Mouse (Mus musculus) embryonic facial prominence, embryonic 10.5 days (tissue): ENCODE measurements around the gene Pou3f3. TPM values are rescaled to one million over a fixed set of nuclear protein-coding genes. Genes with fewer than 3 reads are reported as not detected.

ENCODE experiments used
- DNase-seq: peaks from one replicate; pipeline ENCODE4 v3.0.0-alpha.2; 2017; ENCODE audit warnings: low spot score
- H3K27ac ChIP-seq: fragments of 300-500 bp; sonication (generic); replicated peaks from 2 replicates; pipeline ENCODE4 v1.5.1; 2016; ENCODE audit warnings: mild to moderate bottlenecking
- H3K27me3 ChIP-seq: fragments of 300-500 bp; sonication (generic); replicated peaks from 2 replicates; pipeline ENCODE4 v1.6.1; 2016; ENCODE audit warnings: low read depth, mild to moderate bottlenecking; ENCODE audit not compliant: poor library complexity, severe bottlenecking
- H3K36me3 ChIP-seq: fragments of 300-500 bp; sonication (generic); replicated peaks from 2 replicates; pipeline ENCODE4 v1.6.1; 2016; ENCODE audit warnings: mild to moderate bottlenecking, moderate library complexity
- H3K4me1 ChIP-seq: fragments of 300-500 bp; sonication (generic); 2 replicates; pipeline ENCODE4 v1.6.1; 2016
- H3K4me3 ChIP-seq: fragments of 300-500 bp; sonication (generic); 2 replicates; pipeline ENCODE4 v1.5.1; 2016; ENCODE audit warnings: mild to moderate bottlenecking, moderate library complexity
- H3K9me3 ChIP-seq: fragments of 300-500 bp; sonication (generic); 2 replicates; pipeline ENCODE4 v1.6.1; 2016; ENCODE audit warnings: mild to moderate bottlenecking
- WGBS: fragments of 180-500 bp; shearing (Covaris S2); methylation state at CpG from one replicate; pipeline ENCODE4 v1.1.7; 2016; 5-methylcytosine and 5-hydroxymethylcytosine counted together
- polyA plus RNA-seq: library from polyadenylated mRNA; unstranded; fragments of >200 nt; fragmentation: Nextera tagmentation; extraction: Ambion mirVana; gene quantifications from 2 replicates; pipeline ENCODE4 v1.2.1, GENCODE M21; 2016

Gene Pou3f3
- 6.8 and 7.5 TPM in 2 replicates for polyA plus RNA-seq

DNA sequence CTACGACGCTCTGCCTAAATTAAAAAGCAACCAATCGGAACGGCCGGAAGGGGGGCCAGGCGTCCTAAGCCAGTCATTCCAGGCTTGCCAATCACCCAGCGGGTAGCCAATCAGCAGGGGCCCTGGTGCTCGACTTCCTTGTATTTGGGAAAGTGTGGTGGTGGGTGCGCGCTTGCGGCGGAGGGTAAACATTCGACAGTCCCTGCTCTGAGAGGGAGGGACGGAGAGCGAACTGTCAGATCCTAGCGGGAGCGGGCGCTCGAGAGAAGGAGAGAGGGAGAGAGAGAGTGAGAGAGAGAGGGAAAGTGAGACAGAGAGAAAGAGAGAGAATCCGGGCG is at the start of gene Pou3f3:
TSS of gene Pou3f3 (plus strand) at position 191 of the 338 bp plus-strand sequence.
- H3K9me3 ChIP-seq = no peaks in the 10 kb centered on the region
- peaks cover 40% of the 10 kb centered on the region for H3K4me1 ChIP-seq
- peak; percentile 96 for DNase-seq
- H3K27ac ChIP-seq = peak within 1 kb of the TSS; percentile 93
- WGBS = 0% methylated on average over 21 of the region's 21 CpGs
- peak within 1 kb of the TSS; percentile 74 for H3K4me3 ChIP-seq
- peaks cover 22% of the 10 kb centered on the region for H3K36me3 ChIP-seq
- H3K27me3 ChIP-seq = peaks cover 97% of the 10 kb centered on the region

DNA sequence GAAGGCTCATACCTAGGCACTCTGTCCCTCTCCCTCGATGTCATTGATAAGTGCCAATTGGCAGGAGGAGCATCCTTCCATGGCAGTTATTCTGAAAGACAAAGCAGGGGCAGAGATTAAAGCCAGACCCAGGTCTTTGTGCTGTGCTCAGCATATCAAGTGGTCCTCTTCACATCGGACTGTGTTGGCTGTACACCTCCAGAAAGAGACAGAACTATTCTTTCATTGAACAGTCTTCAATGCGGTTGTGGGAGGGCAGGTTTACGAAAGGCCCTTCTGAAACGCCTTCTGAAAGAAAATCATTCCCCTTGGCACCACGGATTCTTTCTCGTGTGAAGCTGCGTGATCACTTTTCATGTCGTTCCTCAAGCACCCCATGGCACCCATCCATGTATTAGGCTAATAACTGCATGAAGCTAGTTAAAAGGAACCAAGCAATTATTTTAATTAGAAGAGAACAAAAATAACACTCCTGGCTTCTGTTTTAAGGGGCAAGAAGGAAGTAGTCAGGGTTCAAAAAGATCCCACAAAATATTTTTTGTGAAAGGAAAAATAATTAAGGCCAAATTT is 47.1 kb upstream of the Pou3f3 start:
- H3K36me3 ChIP-seq = peaks cover 8% of the 10 kb centered on the region
- no peak overlapping the region for H3K4me3 ChIP-seq
- 90% methylated on average over 9 of the region's 9 CpGs for WGBS
- no peaks in the 10 kb centered on the region for H3K9me3 ChIP-seq
- H3K27me3 ChIP-seq = no peaks in the 10 kb centered on the region
- DNase-seq = no peak
- no peak overlapping the region for H3K27ac ChIP-seq
- no peaks in the 10 kb centered on the region for H3K4me1 ChIP-seq

DNA sequence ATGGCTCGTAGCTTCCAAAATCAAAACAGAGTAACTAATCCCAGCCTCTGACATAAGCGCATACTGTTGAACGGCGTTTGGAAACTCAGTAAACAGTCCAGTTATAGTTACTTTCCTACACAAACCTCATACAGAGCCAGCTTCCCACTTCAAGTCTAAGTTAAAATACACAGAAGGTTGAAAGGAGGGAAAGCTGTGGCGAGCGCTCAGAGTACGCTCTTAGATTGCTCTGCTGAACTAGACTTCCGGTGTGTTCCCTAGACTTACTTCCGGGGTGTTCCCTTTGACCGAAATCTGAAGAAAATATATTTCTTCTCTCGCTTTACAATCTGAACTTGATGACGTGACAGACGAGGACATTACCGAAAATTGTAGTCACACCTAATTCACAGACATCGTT is 44.1 kb upstream of the Pou3f3 start:
- Histone ChIP-seq H3K36me3 (peaks cover 8% of the 10 kb centered on the region), H3K27ac (no peak overlapping the region), H3K4me1 (no peaks in the 10 kb centered on the region), H3K4me3 (no peak overlapping the region), H3K27me3 (no peaks in the 10 kb centered on the region), H3K9me3 (no peaks in the 10 kb centered on the region)
- 93% methylated on average over 15 of the region's 15 CpGs for WGBS
- no peak for DNase-seq

DNA sequence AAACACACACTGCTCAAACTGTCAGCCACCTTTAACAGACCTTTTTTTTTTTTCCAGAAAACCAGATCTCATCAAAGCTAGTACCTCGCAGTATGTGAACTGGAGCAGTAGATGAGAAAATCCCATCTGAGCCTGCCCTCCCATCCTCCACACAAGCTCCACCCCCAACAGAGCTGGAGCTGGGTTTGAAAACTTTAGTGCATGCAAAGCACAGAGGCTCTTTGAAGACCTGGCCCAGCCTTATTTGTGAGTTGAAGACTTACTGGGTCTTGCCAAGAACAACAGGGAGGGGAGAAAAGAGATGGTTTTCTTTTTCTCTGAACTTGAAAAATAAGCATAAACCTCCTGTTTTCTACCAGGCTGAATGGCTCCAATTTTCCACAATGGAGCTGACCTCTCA is 28.0 kb upstream of the Pou3f3 start:
- Histone ChIP-seq H3K27me3 (no peaks in the 10 kb centered on the region), H3K4me1 (no peaks in the 10 kb centered on the region), H3K36me3 (peaks cover 9% of the 10 kb centered on the region), H3K4me3 (no peak overlapping the region), H3K9me3 (no peaks in the 10 kb centered on the region), H3K27ac (no peak overlapping the region)
- 79% methylated on average over 1 of the region's 1 CpGs for WGBS
- DNase-seq = no peak

DNA sequence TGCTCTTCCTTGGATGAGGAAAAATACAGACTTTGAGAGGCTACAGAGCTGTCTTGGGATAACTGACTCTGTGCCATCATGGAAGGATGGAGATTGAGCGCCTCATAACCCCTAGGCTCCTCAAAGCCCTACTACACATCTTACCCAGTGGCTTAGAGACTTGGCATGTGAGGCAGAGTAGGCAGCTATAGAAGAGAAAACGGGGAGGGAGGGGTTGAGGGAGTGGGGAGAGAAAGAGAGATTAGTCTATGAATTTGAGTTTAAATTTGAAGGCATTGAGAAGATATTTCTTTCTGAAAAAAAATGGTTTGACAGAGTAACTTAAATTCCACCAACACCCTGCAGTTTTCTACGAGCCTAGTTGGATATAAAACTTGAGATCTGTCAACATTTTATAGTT is 14.9 kb upstream of the Pou3f3 start:
- H3K4me1 ChIP-seq = peaks cover 18% of the 10 kb centered on the region
- no peaks in the 10 kb centered on the region for H3K9me3 ChIP-seq
- DNase-seq = no peak

DNA sequence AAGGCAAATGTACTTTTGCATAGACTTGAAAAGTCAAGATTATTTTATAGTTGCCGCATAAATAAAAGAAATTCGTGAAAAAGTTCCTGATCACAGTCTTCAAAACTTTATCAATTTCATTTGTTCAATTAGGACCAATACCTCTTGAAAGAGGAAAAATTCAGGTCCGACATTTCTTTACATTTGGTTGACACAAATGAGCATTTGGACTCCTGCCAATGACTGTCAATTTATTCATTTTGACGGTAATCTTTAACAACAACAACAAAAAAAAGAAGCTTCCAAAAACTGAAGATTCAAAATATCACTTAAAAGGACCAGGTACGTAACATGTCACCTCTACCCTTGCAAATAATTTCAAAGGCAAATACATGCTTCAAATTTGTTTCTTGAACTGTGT is 13.8 kb upstream of the Pou3f3 start:
- no peak overlapping the region for H3K4me3 ChIP-seq
- H3K27me3 ChIP-seq = peaks cover 58% of the 10 kb centered on the region
- DNase-seq = no peak
- no peak overlapping the region for H3K27ac ChIP-seq
- WGBS = 85% methylated on average over 5 of the region's 5 CpGs
- H3K36me3 ChIP-seq = no peaks in the 10 kb centered on the region
- H3K9me3 ChIP-seq = no peaks in the 10 kb centered on the region
- H3K4me1 ChIP-seq = peaks cover 29% of the 10 kb centered on the region

More for the DNA sequence above, 14.9 kb upstream of the Pou3f3 start:
- Histone ChIP-seq H3K4me3 (no peak overlapping the region), H3K27ac (no peak overlapping the region), H3K36me3 (no peaks in the 10 kb centered on the region), H3K27me3 (peaks cover 53% of the 10 kb centered on the region)
- WGBS = 84% methylated on average over 3 of the region's 3 CpGs

DNA sequence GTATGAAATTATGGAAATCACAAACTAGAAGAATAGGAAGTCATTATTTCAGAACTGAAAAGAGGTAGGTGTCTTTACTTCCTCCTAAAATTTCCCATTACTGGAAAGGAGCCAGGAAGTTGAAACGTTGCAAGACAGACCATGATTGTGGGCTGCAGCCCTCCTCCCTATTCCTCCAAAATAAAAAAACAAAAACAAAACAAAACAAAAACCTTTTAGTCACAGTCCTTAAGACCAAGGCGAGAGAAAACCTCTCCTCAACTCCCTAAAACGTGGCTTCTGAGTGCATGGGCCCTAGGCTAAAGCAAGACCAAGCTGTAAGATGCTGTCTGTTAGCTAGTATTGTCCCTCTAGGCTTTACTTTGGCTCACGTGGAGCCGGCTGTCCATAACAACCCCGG is 11.7 kb upstream of the Pou3f3 start:
- Histone ChIP-seq H3K27ac (peak overlapping the region; percentile 85), H3K9me3 (no peaks in the 10 kb centered on the region), H3K4me3 (peak overlapping the region; percentile 74), H3K4me1 (peaks cover 41% of the 10 kb centered on the region), H3K27me3 (peaks cover 77% of the 10 kb centered on the region), H3K36me3 (no peaks in the 10 kb centered on the region)
- no peak for DNase-seq
- WGBS = 2% methylated on average over 6 of the region's 6 CpGs

DNA sequence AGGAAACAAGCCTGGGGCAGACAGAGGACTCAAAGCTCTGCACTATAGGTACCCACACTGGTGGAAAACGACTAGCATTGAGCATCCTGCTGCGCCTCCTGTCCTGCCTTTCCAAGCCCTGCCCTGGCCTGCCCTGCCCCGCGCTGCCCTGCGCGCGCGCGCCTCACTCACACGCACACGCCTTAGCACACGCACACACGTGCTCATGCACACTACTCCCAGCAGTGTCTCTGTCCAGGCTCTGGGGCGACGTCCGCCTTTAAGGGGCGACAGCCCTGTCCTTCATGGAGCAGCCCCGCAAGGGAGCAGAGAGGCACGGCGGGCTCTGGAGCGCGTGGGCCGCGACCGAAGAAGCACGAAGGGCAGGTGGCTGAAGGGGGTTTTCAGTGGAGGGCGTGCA is 11.2 kb upstream of the Pou3f3 start:
- Histone ChIP-seq H3K27ac (peak overlapping the region; percentile 85), H3K27me3 (peaks cover 82% of the 10 kb centered on the region), H3K9me3 (no peaks in the 10 kb centered on the region), H3K4me1 (peaks cover 41% of the 10 kb centered on the region), H3K36me3 (no peaks in the 10 kb centered on the region), H3K4me3 (peak overlapping the region; percentile 74)
- DNase-seq = peak; percentile 62
- WGBS = under 1% methylated on average over 27 of the region's 27 CpGs

DNA sequence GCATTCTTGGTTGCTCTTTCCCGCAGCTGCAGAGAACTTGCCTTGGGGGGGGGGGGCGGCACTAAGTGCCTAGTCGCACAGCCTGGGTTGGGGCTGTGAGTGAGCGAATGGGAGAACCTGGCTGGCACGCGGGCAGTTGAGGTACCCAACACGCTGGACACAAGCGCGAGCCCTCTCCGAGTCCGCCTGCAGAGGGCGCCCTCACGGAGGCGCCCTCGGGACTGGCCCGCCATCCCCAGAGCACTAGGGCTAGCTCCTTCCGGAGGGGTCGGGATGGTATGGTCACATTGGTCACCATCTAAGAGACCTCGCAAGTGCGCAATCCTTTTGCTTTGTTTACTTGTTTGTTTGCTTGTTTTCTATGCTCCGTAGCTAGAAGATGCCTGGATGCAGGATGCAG is 10.8 kb upstream of the Pou3f3 start:
- H3K27me3 ChIP-seq = peaks cover 86% of the 10 kb centered on the region

DNA sequence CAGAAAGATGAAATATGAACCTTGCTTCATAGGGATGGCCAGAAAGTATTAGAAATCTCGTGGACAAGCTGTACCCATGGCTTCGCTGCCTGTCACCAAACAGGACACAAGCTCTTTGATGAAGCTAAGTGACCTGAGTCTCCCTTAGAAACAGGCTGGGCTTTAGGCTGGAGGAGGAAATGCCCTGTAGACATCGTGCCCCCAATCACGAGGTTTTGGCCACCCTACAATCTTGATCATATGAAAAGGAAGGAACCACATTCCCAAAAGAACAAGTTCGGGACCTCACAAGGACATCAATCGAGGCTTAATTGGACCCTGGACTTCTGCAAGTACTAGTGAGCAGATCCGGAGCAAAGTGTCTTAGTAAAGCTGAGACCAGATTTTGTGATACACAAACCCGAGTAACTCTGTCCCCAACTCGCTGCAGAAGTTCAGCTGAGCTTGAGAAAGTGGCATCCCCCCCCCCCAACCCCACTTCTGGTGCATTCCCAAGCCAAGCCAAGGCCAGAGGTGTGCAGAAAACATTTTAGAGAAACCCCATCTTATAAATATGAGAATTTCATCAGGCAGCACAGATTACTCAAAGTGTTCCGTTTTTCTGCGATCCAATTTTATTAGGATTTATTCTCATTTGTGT is 10.1 kb upstream of the Pou3f3 start:
- peak; percentile 32 for DNase-seq
- Histone ChIP-seq H3K27me3 (peaks cover 87% of the 10 kb centered on the region), H3K4me3 (peak overlapping the region; percentile 74), H3K4me1 (peaks cover 41% of the 10 kb centered on the region), H3K36me3 (no peaks in the 10 kb centered on the region), H3K9me3 (no peaks in the 10 kb centered on the region), H3K27ac (peak overlapping the region; percentile 85)
- under 1% methylated on average over 11 of the region's 11 CpGs for WGBS

More for the DNA sequence above, 10.8 kb upstream of the Pou3f3 start:
- peak; percentile 73 for DNase-seq
- Histone ChIP-seq H3K4me1 (peaks cover 41% of the 10 kb centered on the region), H3K27ac (peak overlapping the region; percentile 85), H3K9me3 (no peaks in the 10 kb centered on the region), H3K4me3 (peak overlapping the region; percentile 74), H3K36me3 (no peaks in the 10 kb centered on the region)
- 1% methylated on average over 21 of the region's 21 CpGs for WGBS

DNA sequence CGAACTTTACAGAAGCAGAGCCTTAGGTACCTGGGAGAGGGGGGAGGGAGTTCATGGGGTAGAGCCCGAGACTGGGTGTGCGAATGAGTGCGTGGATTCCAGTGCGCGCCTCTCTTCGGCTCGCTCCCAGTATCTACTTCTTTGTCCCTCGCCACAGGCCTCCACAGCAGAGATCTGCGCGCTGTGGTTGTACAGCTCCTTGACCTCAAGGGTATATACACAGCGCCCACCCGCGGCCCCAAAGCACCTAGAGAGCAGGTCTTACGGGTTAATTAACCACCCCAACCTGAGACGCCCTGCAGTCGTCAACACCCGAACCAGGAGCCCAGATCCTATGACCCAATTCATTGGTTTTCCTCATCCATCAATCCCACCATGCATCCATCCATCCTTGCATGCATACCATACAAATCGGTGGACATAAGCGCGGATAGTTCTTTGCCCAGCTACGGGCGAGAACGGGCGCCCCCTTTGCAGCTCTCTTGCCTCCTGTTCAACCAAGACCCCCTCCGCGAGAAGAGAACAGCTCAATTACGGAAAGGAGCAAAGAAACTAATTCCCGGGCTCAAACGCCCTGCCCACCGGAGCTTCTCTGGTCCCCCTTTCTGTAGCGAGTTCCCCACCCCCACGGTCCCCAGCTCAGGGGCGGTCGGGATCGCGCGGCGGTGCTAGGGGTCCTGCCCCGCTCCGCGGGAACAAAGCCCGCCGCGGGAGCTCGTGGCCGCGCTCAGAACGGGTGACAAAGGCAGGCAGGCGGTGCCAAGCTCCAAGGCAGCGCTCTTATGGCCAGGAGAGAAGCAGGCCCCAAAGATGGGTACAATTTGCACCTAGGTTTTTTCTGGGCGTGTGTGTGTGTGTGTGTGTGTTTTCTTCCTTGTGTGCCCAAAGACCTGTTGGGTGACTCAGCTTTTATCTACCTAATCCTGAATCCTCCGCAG is 9.1 kb upstream of the Pou3f3 start:
- Histone ChIP-seq H3K4me1 (peaks cover 41% of the 10 kb centered on the region), H3K36me3 (no peaks in the 10 kb centered on the region), H3K27ac (peak overlapping the region; percentile 85), H3K27me3 (peaks cover 98% of the 10 kb centered on the region), H3K4me3 (peak overlapping the region; percentile 74), H3K9me3 (no peaks in the 10 kb centered on the region)
- WGBS = under 1% methylated on average over 53 of the region's 53 CpGs
- DNase-seq = peak; percentile 80

DNA sequence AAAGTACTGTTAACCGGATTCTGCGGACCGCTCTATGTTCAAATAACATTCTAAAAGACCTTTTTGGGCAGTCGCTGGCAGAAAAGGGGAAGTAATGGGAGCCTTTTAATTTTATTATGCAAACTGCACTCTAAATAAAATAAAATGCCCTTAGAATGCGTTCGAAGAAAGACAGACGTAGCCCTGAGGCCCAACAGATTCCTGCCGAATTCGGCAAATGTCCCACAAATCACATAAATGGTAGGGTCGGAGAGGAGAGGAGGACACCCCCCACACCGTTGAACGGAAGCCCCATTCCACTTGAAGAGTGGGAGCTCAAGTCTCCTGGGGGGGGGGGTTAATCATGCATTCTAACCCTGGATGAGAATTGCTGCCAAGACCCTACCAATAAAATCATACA is 8.3 kb upstream of the Pou3f3 start:
- peaks cover 100% of the 10 kb centered on the region for H3K27me3 ChIP-seq
- under 1% methylated on average over 12 of the region's 12 CpGs for WGBS
- DNase-seq = peak; percentile 19
- no peaks in the 10 kb centered on the region for H3K9me3 ChIP-seq
- peak overlapping the region; percentile 74 for H3K4me3 ChIP-seq
- H3K36me3 ChIP-seq = no peaks in the 10 kb centered on the region
- peaks cover 41% of the 10 kb centered on the region for H3K4me1 ChIP-seq
- H3K27ac ChIP-seq = peak overlapping the region; percentile 85
